Mouse (Mus musculus) midbrain, postnatal 0 days (tissue): ENCODE measurements around the gene Elmo2. TPM values are rescaled to one million over a fixed set of nuclear protein-coding genes. Genes with fewer than 3 reads are reported as not detected.

Experiments
- ATAC-seq: fragments of 200-750 bp; cut with Nextera tagmentation; 2 replicates; pipeline ENCODE4 v1.8.0; 2017; ENCODE audit warnings: moderate number of reproducible peaks, mild to moderate bottlenecking, moderate TSS enrichment, moderate library complexity; ENCODE audit not compliant: low FRiP score
- DNase-seq: peaks from one replicate; pipeline ENCODE4 v3.0.0-alpha.2; 2015; ENCODE audit warnings: low spot score
- H3K27ac ChIP-seq: fragments of 300-500 bp; sonication (generic); 2 replicates; pipeline ENCODE4 v1.5.1; 2014; ENCODE audit warnings: low read depth, mild to moderate bottlenecking, low read length, mixed read lengths
- H3K27me3 ChIP-seq: fragments of 300-500 bp; sonication (generic); 2 replicates; pipeline ENCODE4 v1.6.1; 2014; ENCODE audit warnings: low read length, control low read depth, mixed read lengths; ENCODE audit not compliant: insufficient read depth
- H3K36me3 ChIP-seq: fragments of 300-500 bp; sonication (generic); 2 replicates; pipeline ENCODE4 v1.6.1; 2014; ENCODE audit warnings: low read length, control low read depth, mixed read lengths; ENCODE audit not compliant: insufficient read depth
- H3K4me1 ChIP-seq: fragments of 300-500 bp; sonication (generic); 2 replicates; pipeline ENCODE4 v1.6.1; 2014; ENCODE audit warnings: mild to moderate bottlenecking, control low read depth, antibody characterized with exemption, low read length, mixed read lengths; ENCODE audit not compliant: insufficient read depth
- H3K4me2 ChIP-seq: fragments of 300-500 bp; sonication (generic); 2 replicates; pipeline ENCODE4 v1.6.1; 2014; ENCODE audit warnings: low read depth, mild to moderate bottlenecking, low read length, mixed read lengths; ENCODE audit not compliant: poor library complexity, severe bottlenecking
- H3K4me3 ChIP-seq: fragments of 300-500 bp; sonication (generic); 2 replicates; pipeline ENCODE4 v1.5.1; 2014; ENCODE audit warnings: low read depth, mild to moderate bottlenecking, low read length, moderate library complexity
- H3K9ac ChIP-seq: fragments of 300-500 bp; sonication (generic); replicated peaks from 2 replicates; pipeline ENCODE4 v1.6.1; 2014; ENCODE audit warnings: mild to moderate bottlenecking, low read length, moderate library complexity, mixed read lengths; ENCODE audit not compliant: poor library complexity, severe bottlenecking
- H3K9me3 ChIP-seq: fragments of 300-500 bp; sonication (generic); 2 replicates; pipeline ENCODE4 v1.6.1; 2016; ENCODE audit warnings: low read length, control low read depth
- CTCF ChIP-seq: IDR thresholded peaks from 2 replicates; pipeline ENCODE4 v1.5.1; 2016; ENCODE audit warnings: antibody characterized with exemption, mild to moderate bottlenecking
- WGBS: fragments of 180-500 bp; shearing (Covaris S2); extraction: QIAGEN DNeasy Blood & Tissue Kit; methylation state at CpG from one replicate; pipeline ENCODE4 v1.1.7; 2014; 5-methylcytosine and 5-hydroxymethylcytosine counted together
- polyA plus RNA-seq: library from polyadenylated mRNA; unstranded; fragments of >200 nt; fragmentation: Nextera tagmentation; extraction: Ambion mirVana; gene quantifications from 2 replicates; pipeline ENCODE4 v1.2.1, GENCODE M21; 2015
- total RNA-seq: library from RNA; depleted of rRNA; stranded (reverse); fragments of >200 nt; gene quantifications from 2 replicates; pipeline ENCODE4 v1.2.3, GENCODE M21; 2014; rRNA removed

Gene Elmo2
- total and polyA plus RNA-seq, 2 experiments from 2014 or later, result 77.2 to 99.4 TPM

DNA sequence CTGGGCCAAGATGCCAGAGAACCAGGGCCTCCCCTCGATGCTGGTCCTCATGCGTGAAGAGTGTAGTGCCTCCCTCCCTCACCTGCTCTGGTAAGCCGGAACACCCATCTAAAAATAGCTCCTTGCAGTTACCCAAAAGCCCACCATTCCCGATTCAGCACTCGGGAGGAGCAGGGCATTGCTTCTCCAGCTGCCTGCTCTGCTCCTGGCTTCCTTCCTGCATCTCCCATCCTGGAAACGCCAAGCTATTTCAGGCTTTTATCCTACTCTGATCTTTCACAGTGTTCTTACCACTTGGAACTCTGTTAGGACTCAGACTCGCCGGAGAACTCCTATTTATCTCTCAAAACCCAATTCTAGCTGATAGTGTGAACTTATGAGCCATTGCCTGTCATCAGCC lies 85.9 kb downstream of the Elmo2 start:
- H3K27me3 ChIP-seq, result peaks cover 3% of the 10 kb centered on the region
- H3K4me1 ChIP-seq, result peaks cover 19% of the 10 kb centered on the region
- 47% methylated on average over 8 of the region's 8 CpGs for WGBS
- H3K4me3 ChIP-seq, result no peak overlapping the region
- no peak overlapping the region for H3K9ac ChIP-seq
- no peak for DNase-seq
- no peak overlapping the region for H3K27ac ChIP-seq
- no peaks in the 10 kb centered on the region for H3K9me3 ChIP-seq
- H3K4me2 ChIP-seq, result no peak overlapping the region
- ATAC-seq, result no peak
- no peaks in the 10 kb centered on the region for H3K36me3 ChIP-seq
- no peak for TF ChIP-seq CTCF

DNA sequence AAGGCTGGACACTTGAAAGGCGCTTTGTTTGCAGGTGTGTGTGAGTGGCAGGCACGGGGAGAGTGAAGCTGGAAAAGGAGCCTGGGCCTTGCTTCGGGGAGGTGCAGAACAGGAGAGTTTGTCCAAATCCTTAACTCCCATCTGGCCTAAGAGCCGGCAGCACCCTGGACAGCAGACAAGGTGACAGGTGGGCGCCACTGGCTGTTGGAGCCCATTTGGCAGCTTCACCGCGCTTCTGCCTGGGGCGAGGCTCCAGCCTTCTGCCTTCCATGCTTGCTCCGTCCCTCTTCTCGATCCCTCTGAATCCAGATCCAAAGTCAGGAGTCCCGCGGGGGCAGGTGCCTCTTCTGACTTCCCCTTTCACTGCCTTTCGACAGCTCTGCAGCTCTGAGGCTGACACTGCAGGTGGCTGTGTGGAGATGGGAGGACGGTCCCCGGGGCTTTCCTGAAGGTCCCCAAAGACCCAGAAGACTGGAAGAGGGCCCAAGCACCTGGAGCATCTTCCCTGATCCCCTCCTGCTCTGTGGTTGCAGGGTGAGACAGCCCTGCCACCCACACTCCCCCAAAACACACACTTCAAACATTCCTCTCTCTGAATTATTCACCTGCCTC lies 86.6 kb downstream of the Elmo2 start:
- H3K9ac ChIP-seq, result no peak overlapping the region
- H3K9me3 ChIP-seq, result no peaks in the 10 kb centered on the region
- TF ChIP-seq CTCF, result no peak
- H3K27me3 ChIP-seq, result peaks cover 3% of the 10 kb centered on the region
- H3K4me1 ChIP-seq, result peaks cover 19% of the 10 kb centered on the region
- H3K4me3 ChIP-seq, result no peak overlapping the region
- no peak overlapping the region for H3K27ac ChIP-seq
- DNase-seq, result no peak
- H3K36me3 ChIP-seq, result no peaks in the 10 kb centered on the region
- 36% methylated on average over 15 of the region's 15 CpGs for WGBS
- ATAC-seq, result no peak
- H3K4me2 ChIP-seq, result no peak overlapping the region

DNA sequence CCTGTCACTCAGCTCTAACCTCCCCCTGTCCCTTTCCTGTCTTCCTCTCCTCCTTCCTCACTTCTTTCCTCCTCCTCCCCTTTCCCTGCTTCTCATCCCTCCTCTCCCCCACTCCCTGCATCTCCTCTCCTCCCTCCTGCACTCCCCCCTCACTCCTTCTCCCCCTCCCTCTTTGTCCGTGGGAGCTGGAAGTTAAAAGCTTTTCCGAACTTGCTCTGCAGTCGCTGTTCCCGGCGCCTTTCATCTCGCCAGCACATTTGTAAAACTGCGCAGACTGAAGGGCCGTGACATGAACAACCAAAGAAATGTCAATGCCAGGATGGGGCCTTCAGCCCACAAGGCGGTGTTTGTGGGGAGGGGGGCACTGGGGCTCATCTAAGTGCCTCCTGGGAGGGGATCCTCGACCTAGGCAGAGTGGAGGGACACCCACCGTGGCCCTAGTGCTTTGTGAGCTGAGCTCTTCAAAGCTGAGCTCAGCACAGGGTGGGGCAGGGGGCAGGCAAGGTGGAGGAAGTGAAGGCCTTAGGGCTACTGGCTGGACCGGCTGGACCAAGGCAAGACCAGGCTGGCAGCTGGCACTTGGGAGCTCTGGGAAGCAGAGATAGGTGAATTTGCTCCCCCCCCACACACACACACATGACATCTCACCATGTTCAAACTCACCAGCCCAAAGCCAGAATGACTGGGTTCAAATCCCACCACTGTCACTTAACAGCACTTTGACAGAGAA lies 87.7 kb downstream of the Elmo2 start:
- no peak for DNase-seq
- no peak for TF ChIP-seq CTCF

More for the DNA sequence above, 87.7 kb downstream of the Elmo2 start:
- 6% methylated on average over 12 of the region's 12 CpGs for WGBS
- Histone ChIP-seq H3K4me2 (no peak overlapping the region), H3K36me3 (no peaks in the 10 kb centered on the region), H3K9me3 (no peaks in the 10 kb centered on the region), H3K4me1 (peaks cover 16% of the 10 kb centered on the region), H3K4me3 (no peak overlapping the region), H3K9ac (no peak overlapping the region), H3K27ac (no peak overlapping the region), H3K27me3 (peaks cover 3% of the 10 kb centered on the region)
- no peak for ATAC-seq

Other genes with a start within 250 kb of the Elmo2 start
- gene 1700025C18Rik, start 235.7 kb downstream of the Elmo2 start, total RNA-seq, result not detected in 2 replicates
- gene 1700025C18Rik, start 235.7 kb downstream of the Elmo2 start, polyA plus RNA-seq, result not detected in 2 replicates
- 41.3 and 47.9 TPM in 2 replicates for gene Cdh22, start 91.6 kb downstream of the Elmo2 start, total RNA-seq
- 21.9 and 23.2 TPM in 2 replicates for gene Cdh22, start 91.6 kb downstream of the Elmo2 start, polyA plus RNA-seq
- 89.6 and 98.9 TPM in 2 replicates for gene Slc35c2, start 38.6 kb downstream of the Elmo2 start, total RNA-seq
- gene Slc35c2, start 38.6 kb downstream of the Elmo2 start, polyA plus RNA-seq, result 68.7 and 69.3 TPM in 2 replicates
- 4.8 and 10.2 TPM in 2 replicates for gene Zfp663, start 42.2 kb upstream of the Elmo2 start, total RNA-seq
- 3.8 and 4.3 TPM in 2 replicates for gene Zfp663, start 42.2 kb upstream of the Elmo2 start, polyA plus RNA-seq
- 15.1 and 18.2 TPM in 2 replicates for gene Zfp334, start 61.8 kb upstream of the Elmo2 start, total RNA-seq
- gene Zfp334, start 61.8 kb upstream of the Elmo2 start, polyA plus RNA-seq, result 4.2 TPM in 2 replicates
- not detected in 2 replicates for gene Ocstamp, start 73.9 kb upstream of the Elmo2 start, total RNA-seq
- 0.04 and 0.06 TPM in 2 replicates for gene Ocstamp, start 73.9 kb upstream of the Elmo2 start, polyA plus RNA-seq
- 25.5 and 32.1 TPM in 2 replicates for gene Slc13a3, start 146.8 kb upstream of the Elmo2 start, total RNA-seq
- 17.4 and 20.3 TPM in 2 replicates for gene Slc13a3, start 146.8 kb upstream of the Elmo2 start, polyA plus RNA-seq
- gene Trp53rka, start 166.8 kb upstream of the Elmo2 start, total RNA-seq, result 37.1 and 54.9 TPM in 2 replicates
- 37.0 and 40.3 TPM in 2 replicates for gene Trp53rka, start 166.8 kb upstream of the Elmo2 start, polyA plus RNA-seq
- 1.8 and 1.9 TPM in 2 replicates for gene Slc2a10, start 177.3 kb upstream of the Elmo2 start, total RNA-seq
- gene Slc2a10, start 177.3 kb upstream of the Elmo2 start, polyA plus RNA-seq, result 2.5 and 2.6 TPM in 2 replicates